Mouse (Mus musculus) thymus, postnatal 14 days (tissue): Measurements from ENCODE around the gene Poc1a.

ENCODE experiments used
- DNase-seq: peaks from one replicate; pipeline ENCODE4 v3.0.0; 2021

The Poc1a gene

DNA sequence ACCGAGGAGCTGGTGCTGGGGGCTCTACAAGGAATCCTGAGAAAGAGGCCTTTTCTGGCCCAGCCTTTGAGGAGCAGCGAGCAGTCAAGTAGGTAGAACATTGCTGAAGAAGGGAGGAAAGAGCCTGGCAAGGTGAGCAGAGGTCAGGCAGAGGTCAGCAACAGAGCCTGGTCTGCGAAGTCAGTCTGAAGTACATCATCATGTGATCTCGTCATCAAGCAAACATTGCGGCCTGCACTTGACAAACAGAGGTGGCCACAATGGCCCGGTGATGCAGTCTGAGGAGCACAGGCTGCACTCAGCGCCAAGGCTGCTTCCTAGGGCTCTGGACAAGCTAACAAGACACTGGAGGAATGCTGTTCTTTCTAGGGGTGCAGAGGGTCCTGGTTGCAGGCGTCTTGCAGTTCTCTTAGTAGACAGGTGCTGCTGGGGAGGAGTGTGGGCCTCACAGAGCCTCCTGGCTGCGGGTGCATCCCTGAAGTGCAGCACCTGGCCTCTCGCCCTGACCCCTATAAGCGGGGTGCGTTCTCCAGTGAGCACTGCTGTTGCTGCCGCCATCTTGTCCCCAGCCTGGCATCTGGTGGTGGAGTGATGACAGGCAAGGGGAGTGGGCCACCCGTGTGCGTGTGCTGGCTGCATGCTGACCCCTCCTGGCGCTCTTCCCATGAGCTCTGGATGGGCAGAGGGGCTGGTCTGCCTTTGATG is 21.7 kb downstream of the Poc1a start:
- DNase-seq = no peak

DNA sequence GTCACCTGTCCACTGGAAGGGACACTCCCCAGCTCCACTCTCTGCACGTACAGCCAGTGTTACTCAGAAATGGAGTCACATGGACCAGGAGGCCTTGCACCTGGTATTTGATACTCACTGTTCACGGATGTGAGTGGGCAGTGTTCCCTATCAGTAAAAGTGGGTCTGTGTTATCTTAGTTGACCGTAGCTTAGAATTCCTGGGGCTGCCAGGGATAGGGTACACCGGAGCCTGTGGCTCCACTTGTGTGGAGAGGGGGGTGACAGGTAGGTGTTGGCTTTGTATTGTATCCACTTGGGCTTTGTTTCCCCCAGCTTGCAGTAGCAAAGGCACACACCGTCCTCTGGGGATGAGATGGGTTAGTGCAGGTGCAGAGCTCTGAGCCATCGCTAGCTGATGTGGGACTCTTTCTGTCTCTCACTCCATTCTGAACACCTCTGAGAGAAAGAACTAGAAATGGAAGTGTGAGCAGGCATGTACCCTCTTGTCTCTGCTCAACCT is 22.6 kb downstream of the Poc1a start:
- no peak for DNase-seq

- DNase-seq = no peak
These were observed 24.4 kb downstream of the Poc1a start for GRCm38 (mm10) chr9:106305228-106305627.

GRCm38 (mm10) chr9:106306662-106307351 is 25.9 kb downstream of the Poc1a start:
- DNase-seq = peak; percentile 71

GRCm38 (mm10) chr9:106308151-106308550 is 27.3 kb downstream of the Poc1a start:
- DNase-seq = no peak

DNA sequence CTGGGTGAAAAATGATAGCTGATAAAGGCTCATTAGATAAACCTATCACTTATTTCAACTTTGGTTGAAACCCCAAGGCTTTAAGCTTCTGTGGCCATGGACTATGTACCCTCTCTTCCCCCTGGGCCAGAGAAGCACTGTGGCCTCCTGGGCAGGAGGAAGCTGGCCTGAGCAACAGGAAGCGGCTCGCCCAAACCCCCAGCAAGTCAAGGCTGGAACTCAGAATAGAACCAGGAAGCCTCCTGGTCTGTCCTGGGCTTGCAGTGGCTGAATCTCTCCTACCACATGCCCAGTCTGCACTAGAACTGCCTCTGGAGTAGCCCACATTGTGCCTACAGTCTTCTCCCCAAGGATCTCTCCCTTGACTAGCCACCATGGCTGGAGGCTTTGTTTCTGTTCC is 27.7 kb downstream of the Poc1a start:
- no peak for DNase-seq

DNA sequence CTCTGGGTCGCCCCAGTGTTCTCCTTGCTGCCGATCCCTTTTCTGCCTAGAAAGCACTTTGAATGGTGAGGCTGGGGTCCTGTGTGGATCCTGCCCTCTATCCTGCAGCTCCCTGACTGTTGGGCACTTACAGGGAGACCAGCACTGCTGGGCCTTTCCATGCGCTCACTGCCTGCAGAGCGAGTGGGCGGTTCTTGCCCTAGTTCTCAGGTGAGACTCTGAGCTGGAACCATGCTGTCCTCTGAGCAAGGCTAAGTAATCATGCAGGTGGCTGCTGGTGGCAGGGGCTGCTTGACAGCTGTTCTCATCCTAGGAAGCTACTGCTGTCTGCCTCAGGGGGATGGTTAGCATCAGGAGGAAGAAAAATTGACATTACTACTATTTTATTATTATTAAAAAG is 28.1 kb downstream of the Poc1a start:
- DNase-seq = no peak

- no peak for DNase-seq
These were observed 29.0 kb downstream of the Poc1a start for GRCm38 (mm10) chr9:106309859-106310258.

DNA sequence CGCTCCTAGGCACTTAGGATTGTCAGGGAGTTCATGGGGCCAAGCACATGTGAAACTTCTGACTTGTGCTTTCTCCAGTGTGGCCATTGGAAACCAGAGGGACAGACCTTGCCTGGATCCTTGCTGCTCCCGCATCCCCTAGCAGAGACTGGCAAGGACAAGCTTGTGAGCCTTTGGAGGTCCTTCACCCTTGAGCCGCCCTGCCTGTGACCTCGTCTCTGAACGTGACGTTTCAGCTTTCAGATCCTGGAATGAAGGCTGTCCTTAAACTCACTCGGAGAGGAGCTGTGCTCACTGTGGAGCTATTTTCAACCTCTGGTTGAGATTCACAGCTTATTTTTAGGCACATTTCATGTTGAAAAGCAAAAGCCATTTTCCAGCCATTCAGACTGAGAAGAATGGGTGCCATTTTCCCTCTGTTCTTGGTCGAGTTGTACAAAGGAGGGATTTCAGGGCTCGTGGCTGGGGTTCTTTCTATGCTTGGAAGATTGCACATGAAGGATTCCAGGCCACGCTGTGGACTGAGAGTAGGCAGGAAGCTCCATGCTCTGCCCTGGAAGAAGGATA is 30.8 kb downstream of the Poc1a start:
- no peak for DNase-seq

- DNase-seq = peak; percentile 24
These were observed 32.1 kb downstream of the Poc1a start for GRCm38 (mm10) chr9:106312950-106313360.

GRCm38 (mm10) chr9:106314196-106314595 is 33.3 kb downstream of the Poc1a start:
- DNase-seq = no peak

- no peak for DNase-seq
These were observed 37.2 kb downstream of the Poc1a start for GRCm38 (mm10) chr9:106318074-106318473.

- DNase-seq = no peak
These were observed 38.2 kb downstream of the Poc1a start for GRCm38 (mm10) chr9:106319095-106319494.

DNA sequence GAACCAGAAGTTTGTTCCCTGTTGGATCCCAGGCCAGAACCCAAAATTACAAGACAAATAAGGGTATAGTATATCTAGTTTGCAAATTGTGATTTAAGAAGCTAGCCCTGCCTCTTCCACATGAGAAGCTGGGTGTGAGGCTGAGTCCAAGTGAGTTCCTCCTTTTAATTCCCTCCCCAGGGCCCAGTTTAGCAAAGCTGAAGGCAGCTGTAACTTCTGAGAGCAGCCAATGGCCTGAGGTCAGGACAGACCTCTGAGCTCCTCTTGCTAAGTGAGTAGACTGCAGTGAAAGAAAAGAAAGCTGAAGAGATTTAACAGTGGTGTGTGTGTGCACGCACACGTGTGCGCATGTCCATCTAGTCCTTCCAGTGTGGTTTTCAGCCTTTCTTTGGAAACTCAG is 41.6 kb downstream of the Poc1a start:
- DNase-seq = no peak

DNA sequence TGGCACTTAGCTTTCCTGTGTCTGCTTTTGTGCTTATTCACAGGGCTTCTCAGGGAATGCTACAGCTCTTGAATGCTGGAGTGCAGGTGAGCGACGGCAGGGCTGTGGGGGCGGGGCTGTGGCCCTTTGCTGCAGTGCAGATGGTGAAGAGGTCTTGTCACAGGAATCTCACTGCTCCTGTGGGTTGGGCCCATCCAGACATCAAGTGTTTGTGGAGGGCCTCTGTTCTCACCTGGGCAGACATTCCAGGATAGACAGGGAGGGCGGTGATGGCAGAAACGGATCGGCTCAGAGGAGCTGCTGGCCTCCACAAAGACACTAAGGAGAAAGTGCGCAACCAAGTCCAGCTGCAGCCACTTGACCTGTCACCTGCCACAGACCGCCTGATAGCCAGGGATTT is 45.4 kb downstream of the Poc1a start:
- DNase-seq = no peak

DNA sequence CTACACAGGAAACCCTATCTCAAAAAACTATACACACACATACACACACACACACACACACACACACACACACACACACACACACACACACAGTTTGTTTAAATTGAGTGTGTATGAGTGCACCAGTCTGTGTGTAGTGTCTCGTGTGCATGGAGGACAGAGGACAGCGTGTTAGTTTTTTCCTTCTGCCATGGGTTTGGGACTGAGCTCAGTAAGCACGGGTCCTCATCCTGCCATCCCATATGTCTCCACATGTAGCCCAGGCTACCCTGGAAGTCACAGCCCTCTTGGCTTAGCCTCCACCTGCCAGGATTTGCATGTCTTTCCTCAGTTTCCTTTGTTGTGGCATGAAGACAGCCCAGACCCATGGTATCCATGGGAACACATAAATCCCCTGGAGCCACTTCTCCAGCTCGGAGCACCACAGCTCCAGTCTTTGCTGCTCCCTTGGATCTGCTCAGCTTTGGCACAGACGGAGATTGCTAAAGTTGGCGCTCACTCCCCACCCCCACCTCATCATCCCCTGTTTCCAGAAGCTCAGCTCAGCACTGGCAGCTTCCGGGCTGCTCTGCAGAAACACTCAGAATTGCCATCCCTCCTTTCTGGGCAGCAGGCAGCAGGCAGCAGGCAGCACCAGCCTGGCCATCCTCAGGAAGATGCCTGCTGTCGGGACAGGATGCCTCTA is 46.4 kb downstream of the Poc1a start:
- DNase-seq = no peak

- DNase-seq = no peak
These were observed 47.3 kb downstream of the Poc1a start for GRCm38 (mm10) chr9:106328068-106328610.

- no peak for DNase-seq
These were observed 48.1 kb downstream of the Poc1a start for GRCm38 (mm10) chr9:106328772-106329511.

- DNase-seq = no peak
These were observed 51.9 kb downstream of the Poc1a start for GRCm38 (mm10) chr9:106332746-106333145.

- DNase-seq = no peak
These were observed 56.8 kb downstream of the Poc1a start for GRCm38 (mm10) chr9:106337620-106338019.

GRCm38 (mm10) chr9:106338462-106339172 is 57.8 kb downstream of the Poc1a start:
- no peak for DNase-seq

GRCm38 (mm10) chr9:106339173-106339558 is 58.3 kb downstream of the Poc1a start:
- no peak for DNase-seq
